Mouse (Mus musculus): ENCODE measurements at regions not wholly inside any gene's neighbourhood (a gene's known extent, or its start where the extent isn't known, plus 50 kb on each side); places are given as distances from the start of the nearest gene placed in this dataset.
A peak's percentile ranks its signal among the peaks of the same experiment; 100 is the strongest.

GRCm38 (mm10) chr4:142351831-142352230, 112.6 kb upstream of the Kazn start:
- no peak for DNase-seq (ENCODE audit: low spot score in 2 of 2)
- intact Hi-C loops (cut with DNase I) = no loop called here

- intact Hi-C loops (cut with DNase I) = no loop called here
- no peak for DNase-seq (ENCODE audit: low spot score in 2 of 2)
These were observed 111.8 kb upstream of the Kazn start for GRCm38 (mm10) chr4:142350986-142351385.

- intact Hi-C loops (cut with DNase I) = loop anchor here (10.0 kb wide), 1 partner anchor 194 kb away; no protein-coding TSS in a partner anchor
- no peak for DNase-seq (ENCODE audit: low spot score in 2 of 2)
These were observed 109.7 kb upstream of the Kazn start for GRCm38 (mm10) chr4:142348910-142349309.

DNA sequence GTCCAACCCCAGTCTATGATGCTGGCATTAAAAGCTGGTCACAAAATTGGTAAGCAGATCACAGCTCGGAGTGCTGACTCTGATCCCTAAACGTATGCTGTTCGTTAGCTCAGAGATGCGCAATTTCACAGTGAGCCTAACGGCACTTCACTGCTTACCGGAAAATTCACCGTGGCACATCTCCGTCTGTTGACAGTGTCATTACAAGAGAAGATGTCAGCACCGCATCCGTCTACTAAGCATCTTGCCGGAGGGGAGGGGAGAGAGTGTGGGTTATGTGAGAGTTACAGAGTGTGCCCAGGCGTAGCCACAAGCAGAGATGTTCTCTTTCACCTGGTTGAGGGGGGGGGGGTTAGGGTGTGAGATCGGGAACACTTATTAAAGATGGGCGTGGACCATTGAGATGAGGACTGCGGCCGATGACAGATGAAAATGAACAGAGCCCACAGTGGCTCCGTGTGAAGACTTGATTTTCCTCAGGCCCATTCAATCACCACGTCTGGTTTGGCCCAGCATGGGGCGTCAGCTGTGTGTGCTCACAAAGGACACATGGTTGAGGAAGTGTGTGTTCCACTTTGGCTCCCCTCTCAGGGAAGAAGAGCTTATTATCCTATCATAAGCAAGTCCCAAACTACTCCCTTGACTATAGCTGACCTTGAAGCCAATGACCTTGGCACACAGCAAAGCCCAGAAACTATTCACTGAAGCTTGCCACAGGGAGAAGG, 103.4 kb upstream of the Kazn start:
- intact Hi-C loops (cut with DNase I) = loop anchor here (10.0 kb wide), 1 partner anchor 188 kb away; no protein-coding TSS in a partner anchor

GRCm38 (mm10) chr4:142341305-142341704, 102.1 kb upstream of the Kazn start:
- peak in 1 of 2 experiments; percentile 7 for DNase-seq (ENCODE audit: low spot score in 2 of 2)
- intact Hi-C loops (cut with DNase I) = loop anchor here (10.0 kb wide), 1 partner anchor 187 kb away; no protein-coding TSS in a partner anchor

More for the DNA sequence above, 103.4 kb upstream of the Kazn start:
- no peak for DNase-seq (ENCODE audit: low spot score in 2 of 2)

DNA sequence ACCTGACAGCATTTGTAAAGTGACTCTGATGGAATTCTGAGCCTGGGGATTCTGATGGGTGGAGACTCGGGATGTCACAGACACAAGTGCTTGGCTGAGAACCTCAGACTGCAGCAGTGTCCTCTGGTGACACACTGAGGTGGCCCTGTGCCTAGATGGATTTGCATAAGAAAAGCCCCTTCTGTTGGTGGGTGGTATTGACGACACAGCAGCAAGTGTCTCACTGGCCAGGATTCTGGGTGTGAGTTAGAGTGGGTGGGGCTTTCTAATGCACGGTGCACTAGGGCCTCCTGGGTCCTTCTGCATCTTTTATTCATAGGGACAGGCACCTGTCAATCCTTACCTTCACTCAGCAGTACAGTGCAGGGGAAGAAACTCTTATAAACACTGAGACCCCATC, 100.9 kb upstream of the Kazn start:
- intact Hi-C loops (cut with DNase I) = loop anchor here (10.0 kb wide), 1 partner anchor 185 kb away; no protein-coding TSS in a partner anchor
- no peak for DNase-seq (ENCODE audit: low spot score in 2 of 2)

GRCm38 (mm10) chr4:142337701-142338100, 98.5 kb upstream of the Kazn start:
- intact Hi-C loops (cut with DNase I) = no loop called here
- no peak for DNase-seq (ENCODE audit: low spot score in 2 of 2)

- no peak for DNase-seq (ENCODE audit: low spot score in 2 of 2)
- intact Hi-C loops (cut with DNase I) = no loop called here
These were observed 97.7 kb upstream of the Kazn start for GRCm38 (mm10) chr4:142336943-142337342.

- DNase-seq (ENCODE audit: low spot score in 2 of 2) = no peak
- intact Hi-C loops (cut with DNase I) = no loop called here
These were observed 94.9 kb upstream of the Kazn start for GRCm38 (mm10) chr4:142334084-142334483.

- no peak for DNase-seq (ENCODE audit: low spot score in 2 of 2)
- intact Hi-C loops (cut with DNase I) = no loop called here
These were observed 91.4 kb upstream of the Kazn start for GRCm38 (mm10) chr4:142330599-142330998.

DNA sequence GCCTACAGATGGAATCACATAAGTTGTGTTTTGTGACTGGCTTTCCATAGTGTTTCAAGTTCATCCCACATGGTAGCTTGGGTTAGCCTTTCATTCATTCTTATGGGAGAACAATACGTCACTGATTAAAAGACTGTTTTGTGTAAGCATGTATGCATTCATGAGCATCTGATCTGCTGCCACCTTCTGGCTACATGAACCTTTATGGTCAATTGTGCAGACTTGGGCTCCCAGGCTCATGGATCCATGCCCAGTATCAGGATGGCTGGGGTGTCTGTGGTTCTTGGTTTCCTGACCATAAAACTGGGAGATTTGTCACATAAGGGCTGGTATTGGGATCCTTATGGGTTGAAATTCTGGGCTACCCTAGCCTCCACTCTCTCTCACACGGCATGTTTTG, 90.4 kb upstream of the Kazn start:
- DNase-seq (ENCODE audit: low spot score in 2 of 2) = no peak
- intact Hi-C loops (cut with DNase I) = no loop called here

DNA sequence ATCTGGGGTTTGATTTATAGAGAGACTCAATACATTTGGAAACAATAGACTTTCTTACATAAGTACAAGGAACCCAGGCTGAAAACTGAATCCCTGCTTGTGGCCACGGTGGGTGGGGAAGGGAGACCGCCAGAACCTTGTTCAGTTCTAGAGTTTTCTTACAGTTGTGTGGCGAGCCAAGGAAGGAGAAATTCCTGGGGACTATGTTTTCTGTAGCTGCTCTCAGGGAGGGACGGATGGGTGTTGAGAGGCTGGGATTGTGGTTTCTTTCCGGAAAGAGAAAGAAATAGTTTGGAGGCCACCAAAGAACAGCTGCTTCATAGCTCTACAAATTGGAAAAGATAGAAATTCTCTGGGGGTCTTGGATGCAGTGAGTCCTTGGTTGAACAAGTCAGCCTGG, 87.3 kb upstream of the Kazn start:
- no peak for DNase-seq (ENCODE audit: low spot score in 2 of 2)
- intact Hi-C loops (cut with DNase I) = no loop called here

GRCm38 (mm10) chr4:142321209-142321863, 82.1 kb upstream of the Kazn start:
- DNase-seq (ENCODE audit: low spot score in 2 of 2) = no peak

DNA sequence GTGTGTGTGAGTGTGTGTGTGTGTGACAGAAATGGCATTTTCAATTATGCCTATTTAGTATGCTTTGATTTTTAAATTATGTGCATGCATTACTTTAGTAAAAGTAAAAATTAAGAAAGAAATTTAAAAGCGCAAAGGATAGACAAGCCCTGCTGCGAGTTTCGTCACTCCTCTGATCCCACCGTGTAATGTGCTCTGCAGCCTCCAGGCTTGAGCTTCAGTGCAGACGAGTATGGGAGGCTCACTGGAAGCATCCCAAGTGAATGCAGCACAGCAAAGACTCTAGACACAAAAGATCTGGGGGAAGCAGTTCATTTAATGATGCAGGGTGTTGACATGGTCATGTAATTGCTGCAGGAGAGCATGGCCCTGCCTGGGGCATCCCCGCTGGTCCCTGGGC, 71.1 kb upstream of the Kazn start:
- no peak for DNase-seq (ENCODE audit: low spot score in 2 of 2)
- intact Hi-C loops (cut with DNase I) = no loop called here

More at GRCm38 (mm10) chr4:142321209-142321863, 82.1 kb upstream of the Kazn start:
- intact Hi-C loops (cut with DNase I) = no loop called here

DNA sequence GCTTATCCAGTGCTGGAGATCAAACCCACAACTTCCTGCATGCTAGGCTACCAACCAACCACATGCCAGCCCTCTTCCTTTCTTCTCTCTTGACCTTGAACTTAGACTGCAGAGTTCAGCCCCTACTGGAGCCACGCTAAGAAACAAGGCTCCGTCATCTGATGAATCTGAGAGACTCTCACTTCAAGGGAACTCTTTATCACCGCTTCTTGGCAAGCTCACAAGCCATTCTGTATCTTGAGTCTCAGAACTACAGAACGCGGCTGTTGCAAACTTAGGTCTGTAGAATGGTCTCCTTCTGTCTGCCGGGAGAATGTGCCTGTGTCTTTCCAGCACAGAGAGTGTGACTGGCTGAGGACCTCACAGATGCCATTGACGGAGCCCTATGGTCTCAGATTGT, 69.1 kb upstream of the Kazn start:
- intact Hi-C loops (cut with DNase I) = no loop called here

GRCm38 (mm10) chr4:142307321-142307720, 68.1 kb upstream of the Kazn start:
- no peak for DNase-seq (ENCODE audit: low spot score in 2 of 2)
- intact Hi-C loops (cut with DNase I) = no loop called here

More for the DNA sequence above, 69.1 kb upstream of the Kazn start:
- no peak for DNase-seq (ENCODE audit: low spot score in 2 of 2)

DNA sequence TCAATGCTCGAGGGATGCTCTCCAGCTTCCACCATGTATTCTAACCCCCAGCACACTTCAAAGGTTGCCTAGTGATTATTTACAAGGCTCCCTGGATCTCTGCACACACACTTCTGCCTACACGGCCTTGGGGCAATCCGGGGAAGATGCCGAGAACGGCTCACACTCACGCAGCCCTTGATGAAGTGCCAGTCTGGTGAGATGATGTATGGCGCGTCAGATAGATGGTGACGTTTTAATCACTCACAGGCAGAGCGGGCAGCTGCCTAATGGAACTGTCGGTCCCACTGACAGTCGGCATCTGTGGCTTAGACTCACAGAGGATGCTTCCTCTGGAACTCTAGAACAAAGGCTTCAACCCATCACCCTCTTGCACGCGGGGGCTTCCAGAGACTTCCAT, 66.9 kb upstream of the Kazn start:
- DNase-seq (ENCODE audit: low spot score in 2 of 2) = no peak
- intact Hi-C loops (cut with DNase I) = no loop called here

DNA sequence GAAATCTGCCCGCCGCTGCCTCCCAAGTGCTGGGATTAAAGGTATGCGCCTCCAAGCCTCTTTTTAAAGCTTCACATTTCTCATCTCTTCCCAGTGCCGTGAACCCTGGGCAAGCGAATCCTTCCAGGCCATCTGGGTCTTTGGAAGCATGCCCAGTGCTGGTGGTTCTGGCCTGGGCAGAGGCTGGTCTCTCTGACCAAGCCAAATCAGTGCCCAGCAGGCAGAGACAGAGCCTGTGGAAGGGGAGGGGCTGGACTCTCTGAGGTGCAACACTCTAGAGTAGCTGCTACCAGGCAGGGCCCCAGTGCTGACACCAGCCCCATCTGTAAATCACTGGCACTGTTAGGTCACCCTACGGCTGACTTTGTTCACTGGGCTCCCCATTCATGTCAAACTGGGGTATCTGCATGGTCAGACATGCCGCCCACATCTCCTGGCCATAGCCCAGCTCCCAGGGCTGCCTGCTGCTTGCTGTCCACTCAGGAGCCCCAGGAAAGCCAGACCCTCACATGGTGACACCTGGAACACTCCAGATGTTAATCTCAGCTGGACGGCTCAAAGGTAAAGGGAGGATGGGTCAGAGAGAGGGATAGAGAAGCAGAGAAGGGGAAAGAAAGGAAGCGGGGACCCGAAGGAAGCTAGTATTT, 64.3 kb upstream of the Kazn start:
- no peak for DNase-seq (ENCODE audit: low spot score in 2 of 2)
- intact Hi-C loops (cut with DNase I) = no loop called here

DNA sequence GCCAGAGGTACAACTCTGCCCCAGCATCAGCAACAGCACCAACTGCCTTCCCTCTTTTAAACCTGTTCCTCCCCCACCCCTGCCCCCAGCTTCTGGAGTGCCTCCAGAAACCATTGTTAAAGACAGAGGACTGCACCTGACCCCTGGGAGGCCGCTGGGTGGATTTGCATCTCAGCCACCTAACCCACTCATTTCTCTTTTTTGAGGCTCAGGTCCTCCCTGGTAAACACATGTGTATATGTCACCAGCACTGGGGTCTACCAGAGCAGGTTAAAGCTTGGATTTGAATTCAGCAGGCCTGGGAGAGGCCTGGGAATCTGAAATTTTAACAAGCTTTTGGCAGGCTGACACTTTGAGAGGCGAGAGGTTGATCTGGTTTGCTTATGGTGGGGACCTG, 63.5 kb upstream of the Kazn start:
- DNase-seq (ENCODE audit: low spot score in 2 of 2) = no peak
- intact Hi-C loops (cut with DNase I) = no loop called here

DNA sequence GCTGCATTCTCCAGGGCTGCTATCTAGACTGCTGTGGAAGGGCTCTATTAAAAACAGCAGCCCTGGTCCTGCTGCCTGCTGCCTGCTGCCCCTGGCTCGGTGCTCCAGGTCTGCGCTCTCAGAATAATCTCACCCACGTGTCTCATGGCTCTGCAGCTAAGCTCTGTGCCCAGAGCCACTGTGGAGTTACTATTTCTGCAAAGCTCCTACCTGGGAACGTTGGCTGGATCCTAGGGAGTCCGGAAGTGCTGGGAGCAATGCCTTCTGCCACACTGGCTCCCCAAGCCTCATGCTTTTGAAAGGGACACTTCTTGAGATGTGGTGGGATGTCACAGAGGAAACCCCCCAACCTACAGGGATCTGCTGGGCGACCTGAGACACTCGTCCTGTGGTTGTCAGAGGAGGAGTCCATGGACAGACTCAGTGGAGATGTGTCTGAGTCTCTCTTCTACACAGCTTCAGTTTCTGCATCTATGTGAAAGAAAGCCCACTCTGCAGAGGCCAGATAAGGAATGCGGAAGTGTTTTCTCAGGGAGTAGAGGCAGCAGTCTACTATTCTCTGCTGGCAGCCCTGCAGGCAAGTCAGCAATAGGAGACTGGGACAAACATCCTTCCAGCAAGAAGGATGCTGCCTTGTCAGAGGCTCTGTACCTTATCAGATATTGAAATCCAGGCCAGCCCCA, 63.0 kb upstream of the Kazn start:
- intact Hi-C loops (cut with DNase I) = no loop called here
- peak; percentile 53 to 55 for DNase-seq (ENCODE audit: low spot score in 2 of 2)

All from left cerebral cortex, postnatal 36 days (tissue).